Mouse (Mus musculus) kidney, postnatal 36 days (tissue): Measurements from ENCODE around the gene Rc3h1.
A peak's percentile ranks its signal among the peaks of the same experiment; 100 is the strongest.
"Not testable (repeated sequence)": the region's sequence is repeated elsewhere in the genome, so short reads cannot be mapped to it uniquely, and the experiment has no call there.

Source experiments
- DNase-seq, 2 experiments: peaks; one replicate each; pipeline ENCODE4 v3.0.0; 2021 to 2022; ENCODE audit warnings: mixed read lengths in 2 of 2

The Rc3h1 gene

DNA sequence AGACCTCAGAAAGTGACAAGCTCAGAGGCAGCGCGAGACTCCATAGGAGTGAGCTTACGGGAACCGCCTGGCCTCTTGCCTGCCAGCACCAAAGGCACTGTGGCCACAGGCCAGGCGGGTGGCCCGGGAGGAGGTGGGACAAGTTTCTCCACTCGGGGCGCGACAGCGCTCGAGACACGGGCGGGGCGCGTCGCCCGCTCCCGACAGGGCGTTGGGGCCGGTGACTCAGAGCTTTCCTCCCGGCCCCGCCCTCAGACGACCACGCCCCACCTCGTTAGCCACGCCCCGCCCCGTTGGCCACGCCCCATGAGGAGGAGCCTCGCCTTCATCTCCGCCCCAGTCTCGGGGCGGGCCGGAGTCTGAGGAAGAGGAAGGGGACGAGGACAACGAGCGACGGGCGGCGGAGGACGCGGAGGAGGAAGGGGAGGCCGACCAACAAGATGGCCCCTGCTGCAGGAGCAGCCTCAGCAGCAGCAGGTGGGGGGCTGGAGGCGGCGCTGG is at the start of gene Rc3h1:
TSS of gene Rc3h1 (plus strand) at position 362 of the 501 bp plus-strand sequence.
- peak; percentile 94 to 97 for DNase-seq

DNA sequence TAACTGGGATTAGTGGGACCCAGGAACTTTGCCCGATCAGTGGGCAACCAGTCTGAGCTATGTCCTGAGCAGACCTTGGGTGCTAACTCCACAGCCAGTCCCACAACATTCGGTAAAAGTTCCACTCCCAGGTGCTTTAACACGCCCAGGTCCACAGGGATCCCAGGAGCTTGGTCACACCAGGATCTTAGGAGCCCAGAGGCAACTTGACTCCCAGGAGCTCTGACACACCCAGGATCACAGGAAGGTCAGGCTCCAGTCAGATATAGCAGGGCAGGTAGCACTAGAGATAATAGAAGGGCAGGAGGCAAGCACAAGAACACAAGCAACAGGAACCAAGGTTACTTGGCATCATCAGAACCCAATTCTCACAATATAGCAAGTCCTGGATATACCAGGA is 48.1 kb upstream of the Rc3h1 start:
- DNase-seq: no peak

DNA sequence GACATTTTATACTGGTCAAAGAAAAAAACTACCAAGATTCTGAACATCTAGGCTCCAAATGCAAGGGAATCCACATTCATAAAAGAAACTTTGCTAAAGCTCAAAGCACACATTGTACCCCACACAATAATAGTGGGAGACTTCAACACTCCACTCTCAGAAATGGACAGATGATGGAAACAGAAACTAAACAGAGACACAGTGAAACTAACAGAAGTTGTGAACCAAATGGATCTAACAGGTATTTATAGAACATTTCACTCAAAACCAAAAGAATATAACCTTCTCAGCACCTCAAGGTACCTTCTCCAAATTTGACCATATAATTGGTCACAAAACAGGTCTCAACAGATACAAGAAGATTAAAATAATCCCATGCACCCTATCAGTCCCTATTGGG is 46.3 kb upstream of the Rc3h1 start:
- DNase-seq: not testable (repeated sequence)

DNA sequence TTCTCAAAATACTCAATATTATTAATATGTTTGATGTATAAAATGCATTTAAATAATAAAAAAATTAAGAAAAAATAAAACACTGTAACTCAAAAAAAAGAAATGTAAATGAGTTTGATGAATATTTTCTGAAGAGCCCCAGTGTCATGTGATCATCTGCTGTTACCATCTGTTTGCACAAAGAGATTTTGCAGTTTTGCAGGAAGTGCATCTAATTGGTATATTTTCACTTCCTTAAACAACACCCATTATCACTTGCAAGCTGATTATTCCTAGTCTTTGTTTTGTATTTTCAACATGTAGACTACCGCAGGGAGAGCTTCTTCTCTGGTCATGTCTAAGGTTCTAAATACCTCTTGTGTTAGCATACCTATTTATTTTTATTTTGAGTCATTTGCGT is 45.1 kb upstream of the Rc3h1 start:
- DNase-seq: no peak

DNA sequence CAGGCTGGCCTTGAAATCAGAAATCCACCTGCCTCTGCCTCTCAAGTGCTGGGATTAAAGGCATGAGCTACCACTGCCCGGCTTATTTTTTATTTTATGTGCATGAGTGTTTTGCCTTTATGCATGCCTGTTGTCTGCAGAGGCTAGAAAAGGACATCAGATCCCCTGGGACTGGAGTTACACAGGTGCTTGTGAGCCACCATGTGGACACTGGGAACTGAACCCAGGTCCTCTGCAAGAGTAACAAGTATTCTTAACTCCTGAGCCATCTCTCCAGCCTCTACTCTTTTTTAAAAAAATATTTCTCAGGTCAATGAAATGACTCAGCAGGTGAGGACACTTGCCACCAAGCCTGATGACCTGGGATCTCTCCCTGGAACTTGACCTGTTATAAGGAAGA is 44.6 kb upstream of the Rc3h1 start:
- DNase-seq: no peak

DNA sequence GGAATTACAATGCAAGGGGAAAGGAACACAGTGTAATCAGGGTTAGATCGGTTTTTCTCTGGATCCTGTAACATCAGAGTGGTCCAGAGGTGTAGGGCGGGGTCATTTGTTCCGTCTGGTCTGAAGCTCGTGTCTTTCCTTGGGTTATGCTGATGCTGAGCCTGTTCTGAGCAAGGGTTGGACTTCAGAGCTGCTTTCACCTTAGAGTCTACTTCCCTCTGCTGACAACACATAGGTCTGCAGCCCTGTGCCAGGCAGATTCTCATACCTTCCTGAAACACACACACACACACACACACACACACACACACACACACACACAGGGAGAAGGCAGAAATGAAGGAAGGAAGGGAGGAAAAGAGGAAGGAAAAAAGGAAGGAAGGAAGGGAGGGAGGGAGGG is 43.2 kb upstream of the Rc3h1 start:
- DNase-seq: peak; percentile 46 to 62

DNA sequence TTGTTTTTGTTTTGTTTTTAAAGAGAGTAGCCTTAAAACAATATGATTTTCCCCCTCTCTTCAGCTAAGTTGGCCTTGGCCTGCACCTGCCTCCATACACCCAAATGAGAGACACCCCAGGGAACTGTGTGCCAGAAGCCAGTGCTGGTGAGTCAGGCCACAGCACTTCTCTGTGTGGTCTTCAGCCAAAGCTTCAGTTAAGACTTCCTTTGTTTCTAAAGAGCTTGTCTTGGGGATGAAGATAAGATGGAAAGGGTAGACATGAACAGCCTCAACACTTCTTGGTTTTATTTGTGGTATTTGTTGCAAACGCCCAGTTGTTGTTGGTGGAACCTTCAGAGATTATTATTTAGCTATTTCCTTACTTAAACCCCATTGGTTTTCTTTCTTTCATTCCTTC is 31.5 kb upstream of the Rc3h1 start:
- DNase-seq: no peak

DNA sequence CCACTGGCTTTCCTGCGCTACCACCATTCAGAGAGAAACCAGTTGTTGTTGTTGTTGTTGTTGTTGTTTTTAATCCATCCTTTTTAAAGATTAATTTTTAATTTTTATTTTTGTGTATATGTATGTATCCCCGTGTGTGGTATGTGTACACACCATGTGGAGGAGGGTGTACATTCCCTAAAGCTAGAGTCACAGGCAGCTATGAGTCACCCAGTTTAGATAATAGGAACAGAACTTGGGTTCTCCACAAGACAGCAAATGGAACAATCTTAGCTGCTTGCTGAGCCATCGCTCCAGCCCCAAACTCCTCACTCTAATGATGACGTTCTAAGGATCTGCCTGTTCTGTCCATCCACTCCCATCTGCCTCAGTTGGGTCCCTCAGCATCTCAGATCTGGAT is 29.2 kb upstream of the Rc3h1 start:
- no peak for DNase-seq

DNA sequence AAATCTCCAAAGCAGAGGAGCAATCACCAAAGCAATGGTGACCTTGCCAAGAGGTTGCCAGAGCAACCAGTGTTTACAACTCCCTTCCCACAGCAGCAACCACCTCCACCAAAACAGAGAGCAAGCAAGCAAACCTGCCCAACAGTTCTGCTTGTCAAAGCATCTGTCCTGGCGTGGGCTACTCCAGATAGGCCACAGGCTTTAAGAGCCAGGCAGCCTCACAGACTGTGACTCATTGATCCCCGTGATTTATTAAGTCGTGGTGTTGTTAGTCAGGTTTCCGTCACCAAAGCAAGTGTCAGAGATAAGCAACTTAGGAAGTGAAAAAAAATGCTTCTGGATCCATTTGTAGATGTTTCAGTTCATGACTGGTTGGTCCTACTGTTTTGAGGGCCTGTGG is 27.7 kb upstream of the Rc3h1 start:
- DNase-seq: no peak

DNA sequence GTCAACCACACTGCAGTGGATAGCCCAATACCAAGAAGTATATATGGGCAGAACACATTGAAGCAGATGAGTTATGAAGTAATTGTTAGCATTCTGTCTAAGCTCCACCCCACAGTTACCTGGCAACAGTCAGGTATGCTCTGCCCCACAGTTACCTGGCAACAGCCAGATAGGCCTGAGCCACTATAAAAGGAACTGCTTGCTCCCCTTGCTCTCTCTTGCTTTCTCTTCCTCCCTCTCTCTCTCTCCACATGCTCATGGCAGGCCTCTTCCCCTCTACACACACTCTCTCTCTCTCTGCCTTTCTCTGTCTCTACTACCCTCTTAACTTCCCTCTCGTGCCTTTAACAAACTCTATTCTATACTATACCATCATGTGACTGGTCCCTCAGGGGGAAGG is 24.8 kb upstream of the Rc3h1 start:
- not testable (repeated sequence) for DNase-seq

DNA sequence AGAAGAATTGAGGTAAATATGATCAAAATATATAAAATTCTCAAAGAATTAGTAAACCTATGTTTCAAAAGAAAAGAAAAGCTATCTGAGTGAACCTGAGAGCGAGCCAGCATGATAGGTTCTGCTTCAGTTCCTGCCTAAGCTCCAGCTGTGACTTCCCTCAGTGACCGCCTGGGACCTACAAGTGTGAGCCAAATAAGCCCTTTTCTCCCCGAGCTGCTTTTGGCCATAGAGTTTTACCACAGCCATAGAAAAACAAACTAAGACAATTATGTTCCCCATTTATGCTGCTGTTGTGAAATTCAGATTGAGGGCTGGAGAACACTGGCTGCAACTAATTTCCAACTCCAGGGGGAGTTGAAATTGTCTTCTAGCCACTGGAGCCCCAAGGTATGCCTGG is 24.2 kb upstream of the Rc3h1 start:
- DNase-seq: no peak

DNA sequence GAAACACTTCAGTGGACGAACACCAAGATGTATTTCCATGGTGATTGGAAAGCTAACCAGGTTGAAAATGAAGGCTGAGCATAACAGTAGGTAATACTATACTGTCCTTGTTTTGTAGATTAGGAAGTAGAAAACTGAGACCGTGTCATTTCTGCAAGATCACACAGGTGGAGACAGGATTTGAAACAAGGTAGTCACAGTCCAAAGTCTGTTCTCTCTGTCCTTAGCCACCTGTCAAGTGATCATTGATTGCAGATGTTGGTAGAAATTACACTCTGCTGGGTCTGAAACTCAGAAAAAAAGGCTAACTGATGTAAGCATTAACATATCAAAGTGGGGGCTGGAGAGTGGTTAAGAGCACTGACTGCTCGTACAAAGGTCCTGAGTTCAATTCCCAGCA is 21.9 kb upstream of the Rc3h1 start:
- DNase-seq: no peak

DNA sequence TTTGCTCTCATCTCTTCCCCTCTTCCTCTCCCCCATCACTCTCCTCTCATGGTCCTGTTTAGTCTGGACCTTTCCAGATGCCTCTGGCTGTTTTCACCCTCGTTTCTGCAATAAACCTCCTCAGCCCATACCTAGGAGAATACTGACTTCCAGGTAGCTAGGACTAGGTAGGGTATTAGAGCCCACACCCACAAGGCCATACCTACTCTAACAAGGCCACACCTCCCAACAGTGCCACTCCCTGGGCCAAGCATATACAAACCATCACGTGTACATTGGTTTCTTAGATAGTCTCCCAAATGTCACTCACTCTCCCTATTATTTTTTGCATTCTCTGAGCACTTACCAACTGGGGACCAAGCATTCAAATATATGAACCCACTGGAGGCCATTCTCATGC is 21.2 kb upstream of the Rc3h1 start:
- no peak for DNase-seq

DNA sequence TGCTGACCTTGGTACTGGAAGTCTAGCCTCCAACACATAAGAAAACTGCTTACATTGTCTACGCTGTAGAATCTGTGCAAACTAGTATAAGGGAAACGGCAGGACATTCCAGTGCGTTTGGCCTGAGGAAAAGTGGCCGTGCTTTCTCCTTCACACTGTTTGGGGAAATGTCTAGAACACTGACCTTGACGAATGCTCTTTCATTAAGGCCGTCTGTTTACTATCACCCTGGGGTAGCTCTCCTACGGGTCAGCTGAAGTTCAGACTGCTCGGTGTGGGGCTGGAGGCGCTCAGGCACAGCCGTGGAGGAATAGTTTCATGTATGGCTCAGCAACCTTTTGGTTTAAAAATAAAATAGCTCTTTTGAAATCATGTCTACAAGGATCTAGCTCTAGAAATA is 6.5 kb upstream of the Rc3h1 start:
- peak; percentile 33 to 39 for DNase-seq

DNA sequence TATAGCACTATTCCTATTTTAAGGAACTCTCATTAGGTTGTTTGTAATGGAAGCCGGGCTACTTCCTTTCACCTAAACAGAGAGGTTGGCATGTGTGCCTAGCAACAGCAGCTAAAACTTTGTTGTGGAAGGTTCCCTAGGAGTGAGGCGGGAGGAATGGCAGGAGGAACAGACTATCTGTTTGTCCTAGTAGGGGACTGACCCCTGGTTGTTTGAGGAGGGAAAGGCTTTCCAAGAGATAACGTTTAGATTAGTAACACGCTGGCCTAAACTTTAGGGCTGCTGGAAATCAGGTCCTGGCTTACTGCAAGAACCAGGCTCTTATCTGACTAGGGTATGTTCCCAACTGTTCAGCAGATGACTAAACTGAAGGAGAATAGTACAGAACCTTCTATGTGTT is 2.2 kb upstream of the Rc3h1 start:
- no peak for DNase-seq

DNA sequence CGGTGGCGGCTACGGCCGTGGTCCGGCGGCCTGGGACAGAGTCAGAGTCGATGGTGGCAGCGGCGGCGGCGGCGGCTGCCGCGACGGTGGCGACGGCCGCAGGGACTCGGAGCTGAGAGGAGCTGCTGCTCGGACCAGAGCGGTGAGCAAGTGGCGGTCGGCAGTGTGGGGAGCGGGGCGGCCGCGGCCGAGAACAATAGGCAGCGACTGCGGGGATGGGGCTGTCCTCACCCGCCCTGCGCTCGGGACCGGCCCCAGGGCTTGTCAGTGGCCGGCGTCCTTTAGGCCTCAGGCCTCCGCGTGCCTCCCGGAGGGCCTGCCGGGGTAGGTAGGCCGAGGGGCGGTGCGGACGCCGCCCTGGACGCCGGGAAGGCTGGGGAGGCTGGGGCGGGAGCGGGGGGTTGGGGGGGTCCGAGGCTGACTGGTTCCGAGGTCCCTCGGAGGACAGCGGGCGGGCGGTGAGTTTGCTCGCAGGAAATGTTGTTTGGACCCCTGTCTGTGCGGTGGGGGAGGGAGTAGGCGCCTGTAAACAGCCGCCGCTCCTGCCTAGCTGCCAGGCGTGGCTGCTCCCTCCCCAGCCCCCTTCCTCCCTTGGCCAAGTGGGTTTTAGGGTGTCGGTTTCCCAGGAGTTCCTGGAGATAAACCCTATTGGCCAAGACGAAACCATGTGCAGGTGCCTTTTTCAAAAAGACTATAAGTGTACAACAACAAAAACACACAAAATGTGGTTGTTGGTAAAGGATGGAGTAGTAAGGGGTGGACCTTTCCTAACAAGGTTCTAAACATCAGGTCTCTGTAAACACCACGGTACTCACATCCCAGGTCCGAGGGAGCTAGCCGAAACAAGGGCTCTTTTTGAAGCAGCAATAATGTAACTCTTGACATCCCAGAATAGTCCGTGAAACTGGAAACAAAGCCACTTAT is 602 bp downstream of the Rc3h1 start:
- DNase-seq: peak; percentile 44 to 70

DNA sequence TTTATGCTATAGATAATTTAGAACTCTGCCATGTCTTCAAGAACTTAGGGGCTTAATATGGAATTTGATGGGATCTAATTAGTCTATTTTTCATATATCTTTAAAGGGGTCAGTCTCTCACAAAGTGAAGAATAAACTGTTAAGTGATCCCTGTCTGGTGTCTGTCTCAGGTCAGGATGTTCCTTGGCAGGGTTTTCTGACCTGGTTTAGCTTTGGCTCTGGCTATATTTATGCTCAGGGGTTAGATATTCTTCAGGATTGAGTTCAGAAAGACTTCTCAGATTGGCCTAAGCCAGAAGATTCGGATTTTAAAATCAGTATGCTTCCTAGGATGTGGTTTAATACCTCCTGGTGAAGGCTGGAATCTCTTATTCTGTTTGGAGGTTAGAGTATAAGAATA is 4.0 kb downstream of the Rc3h1 start:
- DNase-seq: no peak

DNA sequence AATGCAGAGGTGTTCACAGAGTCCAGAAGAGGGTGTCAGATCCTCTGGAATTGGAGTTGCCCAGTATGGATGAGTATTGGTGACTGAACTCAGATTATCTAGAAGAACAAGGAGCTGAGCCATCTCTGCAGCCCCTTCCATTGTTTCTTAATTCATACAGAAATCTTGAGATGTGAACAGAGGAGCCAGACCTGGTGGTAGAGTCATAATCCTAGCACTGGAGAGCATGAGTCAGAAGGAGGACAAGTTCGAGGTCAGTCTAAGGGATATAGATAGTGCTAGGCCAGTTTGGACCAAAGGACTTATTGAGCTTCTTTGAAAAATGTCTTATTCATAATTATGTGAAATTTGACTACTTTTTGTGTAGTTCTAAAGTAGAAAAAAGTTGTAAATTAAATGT is 4.6 kb downstream of the Rc3h1 start:
- no peak for DNase-seq

DNA sequence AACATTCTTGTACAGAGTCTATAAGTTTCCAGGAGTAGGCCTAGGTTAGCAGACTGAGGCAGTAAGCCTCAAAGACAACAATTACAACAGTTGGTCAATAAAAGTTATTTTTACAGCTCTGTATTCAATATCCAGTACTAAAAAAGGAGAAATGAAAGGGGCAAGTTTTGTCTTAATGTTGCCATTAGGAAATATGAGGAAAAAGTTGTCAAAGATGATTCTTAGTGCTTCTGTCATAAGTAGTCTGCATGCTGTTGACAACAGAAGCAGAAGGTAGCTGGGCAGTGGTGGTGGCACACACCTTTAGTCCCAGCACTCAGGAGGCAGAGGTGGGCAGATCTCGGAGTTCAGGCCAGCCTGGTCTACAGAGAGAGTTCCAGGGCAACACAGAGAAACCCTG is 13.2 kb downstream of the Rc3h1 start:
- DNase-seq: no peak

DNA sequence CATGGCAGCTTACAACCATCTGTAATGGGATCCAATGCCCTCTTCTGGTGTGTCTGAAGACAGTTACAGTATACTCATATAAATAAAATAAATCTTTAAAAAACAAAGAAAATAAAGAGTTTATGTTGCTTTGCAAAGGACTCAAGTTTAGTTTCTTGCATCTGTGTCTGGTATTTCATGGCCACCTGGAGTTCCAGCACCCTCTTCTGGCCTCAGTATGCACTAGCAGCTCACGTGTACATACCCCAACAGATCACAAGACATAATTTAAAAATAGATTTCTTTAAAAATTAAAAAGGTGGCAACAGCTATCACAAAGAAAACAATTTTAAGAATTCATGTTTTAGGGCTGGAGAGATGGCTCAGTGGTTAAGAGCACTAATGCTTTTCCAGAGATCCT is 15.7 kb downstream of the Rc3h1 start:
- DNase-seq: no peak

DNA sequence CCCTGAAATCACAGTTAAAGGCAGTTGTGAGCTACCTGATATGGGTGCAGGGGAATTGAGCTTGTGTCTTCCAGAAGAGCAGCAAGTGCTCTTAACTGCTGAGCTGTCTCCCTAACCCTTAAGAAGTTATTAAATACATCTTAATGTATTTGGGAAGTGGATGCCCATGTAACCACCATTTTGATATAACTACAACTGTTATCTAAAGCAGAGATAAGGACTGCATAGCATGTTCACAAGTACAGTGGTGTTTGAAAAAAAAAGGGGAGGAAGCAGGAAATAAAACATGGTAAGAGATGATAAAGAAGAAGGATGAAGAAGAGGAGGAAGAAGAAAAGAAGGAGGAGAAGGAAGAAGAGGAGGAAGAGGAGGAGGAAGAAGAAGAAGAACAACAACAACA is 25.1 kb downstream of the Rc3h1 start:
- DNase-seq: no peak

DNA sequence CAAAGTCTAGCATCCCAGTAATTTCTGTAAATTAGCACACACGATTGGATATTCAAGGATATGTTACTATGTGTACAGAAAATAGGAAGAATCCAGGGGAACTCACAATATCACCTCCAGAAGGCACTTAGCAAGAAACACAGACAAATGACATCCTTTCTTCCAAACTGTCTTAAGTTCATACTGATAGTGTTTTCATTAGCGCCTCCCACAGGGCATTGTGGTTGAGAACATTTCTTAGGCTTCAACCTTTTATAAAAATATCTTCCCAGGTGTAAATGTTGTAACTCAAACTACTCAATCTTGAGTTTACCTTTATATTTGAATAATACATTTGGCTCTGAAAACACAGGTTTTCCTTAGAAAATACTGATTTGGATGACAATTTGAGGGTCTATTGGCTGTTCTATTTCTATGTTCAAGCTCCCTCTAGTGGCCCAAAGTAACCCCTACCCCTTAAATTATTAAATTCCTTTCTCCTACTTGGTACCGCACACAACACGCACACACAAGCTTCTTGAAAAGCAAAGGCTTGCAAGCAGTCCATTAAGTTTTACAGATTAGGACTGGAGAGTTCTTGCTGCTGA is 27.8 kb downstream of the Rc3h1 start:
- peak; percentile 41 for DNase-seq

DNA sequence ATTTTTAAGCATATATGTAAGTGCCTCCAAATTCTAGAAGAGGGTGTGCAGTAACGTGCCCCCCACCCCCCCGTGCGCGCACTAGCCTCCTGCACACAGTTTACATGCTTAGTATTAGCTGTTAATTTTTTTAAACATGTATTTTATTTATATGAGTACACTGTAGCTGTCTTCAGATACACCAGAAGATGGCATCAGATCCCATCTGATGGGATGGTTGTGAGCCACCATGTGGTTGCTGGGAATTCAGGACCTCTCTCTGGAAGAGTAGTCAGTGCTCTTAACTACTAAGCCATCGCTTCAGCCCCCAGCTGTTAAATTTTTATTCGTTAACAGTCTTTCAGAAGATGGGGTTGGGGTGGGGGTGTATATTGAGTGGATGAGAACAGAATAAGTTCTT is 29.3 kb downstream of the Rc3h1 start:
- peak in 1 of 2 experiments; percentile 9 for DNase-seq

DNA sequence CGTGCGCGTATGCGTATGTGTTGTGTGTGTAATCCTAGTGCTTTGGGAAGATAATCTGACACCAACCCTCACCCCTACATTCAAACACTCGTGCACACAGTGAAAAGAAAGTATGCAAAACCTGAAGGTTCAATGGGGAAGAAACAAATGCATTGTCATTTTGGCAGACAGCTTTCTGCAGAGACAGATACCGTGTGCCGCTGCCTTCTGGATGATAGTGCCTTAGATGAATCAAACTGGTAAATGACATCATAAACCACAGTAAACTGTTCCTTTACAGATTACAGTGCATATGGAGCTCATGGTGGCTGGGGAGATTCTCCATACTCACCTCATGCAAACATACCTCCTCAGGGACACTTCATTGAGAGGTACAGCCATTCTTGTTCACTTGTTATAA is 57.0 kb downstream of the Rc3h1 start:
- DNase-seq: no peak
